Mouse (Mus musculus): ENCODE measurements around the gene Zbed5. TPM values are rescaled to one million over a fixed set of nuclear protein-coding genes. Genes with fewer than 3 reads are reported as not detected.
"Not testable (repeated sequence)": the region's sequence is repeated elsewhere in the genome, so short reads cannot be mapped to it uniquely, and the experiment has no call there.

Zbed5 gene
- total RNA-seq, 2 experiments from 2014 or later = 4.5 to 4.9 TPM

GRCm38 (mm10) chr5:129908242-129908965 lies 12.9 kb downstream of the Zbed5 start, which contains the start of gene Nupr1l:
Nupr1l (plus strand) TSS chr5:129908540.
- DNase-seq = peak; percentile 82 to 84

GRCm38 (mm10) chr5:129909147-129909546 lies 13.6 kb downstream of the Zbed5 start:
- no peak for DNase-seq

- DNase-seq = no peak
Observed at GRCm38 (mm10) chr5:129909591-129909990, 14.1 kb downstream of the Zbed5 start.

- DNase-seq = no peak
Observed at GRCm38 (mm10) chr5:129914024-129914423, 18.5 kb downstream of the Zbed5 start.

GRCm38 (mm10) chr5:129915491-129915890 lies 20.0 kb downstream of the Zbed5 start:
- not testable (repeated sequence) for DNase-seq

GRCm38 (mm10) chr5:129918065-129918651 lies 22.6 kb downstream of the Zbed5 start:
- no peak for DNase-seq

- no peak for DNase-seq
Observed at GRCm38 (mm10) chr5:129918752-129919151, 23.2 kb downstream of the Zbed5 start.

GRCm38 (mm10) chr5:129919320-129919719 lies 23.8 kb downstream of the Zbed5 start:
- DNase-seq = no peak

- DNase-seq = no peak
Observed at GRCm38 (mm10) chr5:129921972-129922371, 26.4 kb downstream of the Zbed5 start.

- no peak for DNase-seq
Observed at GRCm38 (mm10) chr5:129924820-129925452, 29.4 kb downstream of the Zbed5 start.

GRCm38 (mm10) chr5:129925933-129926332 lies 30.4 kb downstream of the Zbed5 start:
- no peak for DNase-seq

- DNase-seq = no peak
Observed at GRCm38 (mm10) chr5:129929924-129930855, 34.7 kb downstream of the Zbed5 start.

GRCm38 (mm10) chr5:129936941-129937340 lies 41.4 kb downstream of the Zbed5 start:
- DNase-seq = no peak

GRCm38 (mm10) chr5:129940281-129940680 lies 44.8 kb downstream of the Zbed5 start:
- no peak for DNase-seq

GRCm38 (mm10) chr5:129940736-129941494 lies 45.4 kb downstream of the Zbed5 start:
- no peak for DNase-seq

GRCm38 (mm10) chr5:129941495-129942045 lies 46.0 kb downstream of the Zbed5 start, which contains the start of gene Vkorc1l1:
Vkorc1l1 (plus strand) TSS chr5:129941970.
- peak; percentile 98 for DNase-seq

- peak; percentile 18 to 28 for DNase-seq
Observed at GRCm38 (mm10) chr5:129942073-129942939, 46.8 kb downstream of the Zbed5 start.

GRCm38 (mm10) chr5:129943402-129943801 lies 47.9 kb downstream of the Zbed5 start:
- no peak for DNase-seq

- no peak for DNase-seq
Observed at GRCm38 (mm10) chr5:129947528-129948033, 52.1 kb downstream of the Zbed5 start.

- DNase-seq = no peak
Observed at GRCm38 (mm10) chr5:129952143-129952542, 56.6 kb downstream of the Zbed5 start.
